In genomic region chr11:72489881-72490301, GRCm38 (mm10) we compare ENCODE assay signal across 8 mouse cellular contexts. TPM values are rescaled to one million over a fixed set of nuclear protein-coding genes. Genes with fewer than 3 reads are reported as not detected.
DNase-seq lines count a peak whose midpoint lies in the region; ATAC-seq and TF ChIP-seq lines count a peak whose summit lies in the region.

Gene Spns2 (minus strand): TSS chr11:72489904.

- WGBS in limb, embryonic 10.5 days: under 1% methylated on average over 42 of the region's 42 CpGs
- under 1% methylated on average over 40 of the region's 42 CpGs for WGBS in midbrain, embryonic 13.5 days
- WGBS in small intestine, adult 2 months: under 1% methylated on average over 41 of the region's 42 CpGs

- DNase-seq in adrenal gland, adult 8-10 months: peak; percentile 86
- peak; percentile 95 for DNase-seq in embryo, embryonic 11 days
- peak; percentile 95 for DNase-seq in kidney, adult 18-20 months
- peak; percentile 88 for DNase-seq in limb, embryonic 10.5 days (ENCODE audit: low spot score)
- no peak for DNase-seq in MN1 (ENCODE audit: low spot score)

- peak; percentile 70 for ATAC-seq in granulocyte monocyte progenitor cell, adult 5-6 weeks (replicated peaks; ENCODE audit: poor library complexity, severe bottlenecking)
- peak; percentile 89 for ATAC-seq in midbrain, embryonic 13.5 days

- H3K9me3 ChIP-seq in limb, embryonic 10.5 days (replicated peaks): no peaks in the 10 kb centered on the region
- no peaks in the 10 kb centered on the region for H3K9me3 ChIP-seq in midbrain, embryonic 13.5 days

- peak; percentile 78 for TF ChIP-seq POLR2A in small intestine, adult 2 months (IDR thresholded peaks at IDR 0.05; ENCODE audit: low read depth, low read length)

- peak; percentile 37; the same call in 1 of the 2 replicates for TF ChIP-seq CTCF in small intestine, adult 2 months (IDR thresholded peaks at IDR 0.05; ENCODE audit: extremely low read depth, insufficient read length, insufficient replicate concordance, low read depth, low read length)

- H3K4me2 ChIP-seq in midbrain, embryonic 13.5 days (replicated peaks): peak within 1 kb of the TSS; percentile 82

- no peaks in the 10 kb centered on the region for H3K36me3 ChIP-seq in limb, embryonic 10.5 days
- H3K36me3 ChIP-seq in midbrain, embryonic 13.5 days: no peaks in the 10 kb centered on the region
- no peaks in the 10 kb centered on the region for H3K36me3 ChIP-seq in small intestine, adult 2 months (ENCODE audit: control insufficient read depth, insufficient read depth, low read length)

- peaks cover 26% of the 10 kb centered on the region for H3K4me1 ChIP-seq in limb, embryonic 10.5 days
- H3K4me1 ChIP-seq in midbrain, embryonic 13.5 days (replicated peaks): peaks cover 48% of the 10 kb centered on the region
- peaks cover 8% of the 10 kb centered on the region for H3K4me1 ChIP-seq in small intestine, adult 2 months (ENCODE audit: control insufficient read depth, insufficient read depth, insufficient read length, low read length)

- H3K4me3 ChIP-seq in limb, embryonic 10.5 days: peak within 1 kb of the TSS; percentile 67
- peak within 1 kb of the TSS; percentile 75 for H3K4me3 ChIP-seq in midbrain, embryonic 13.5 days (replicated peaks)
- H3K4me3 ChIP-seq in small intestine, adult 2 months (ENCODE audit: low read depth, low read length): peak within 1 kb of the TSS; percentile 69

- peak within 1 kb of the TSS; percentile 93 for H3K9ac ChIP-seq in midbrain, embryonic 13.5 days (replicated peaks)

- H3K27ac ChIP-seq in limb, embryonic 10.5 days: peak within 1 kb of the TSS; percentile 63
- peak within 1 kb of the TSS; percentile 95 for H3K27ac ChIP-seq in midbrain, embryonic 13.5 days
- H3K27ac ChIP-seq in small intestine, adult 2 months (ENCODE audit: insufficient read depth, low read depth, low read length): no peak within 1 kb of the TSS

- peaks cover 53% of the 10 kb centered on the region for H3K27me3 ChIP-seq in limb, embryonic 10.5 days (ENCODE audit: low read depth, poor library complexity, severe bottlenecking)
- H3K27me3 ChIP-seq in midbrain, embryonic 13.5 days: peaks cover 26% of the 10 kb centered on the region; the same call in 1 of the 2 replicates
- 0 out of 2 replicates have a peak, but pooled peaks cover 3% of the 10 kb centered on the region for H3K27me3 ChIP-seq in small intestine, adult 2 months (ENCODE audit: control insufficient read depth, insufficient read depth, low read length)

RNA-seq across cellular contexts. Expression of gene Spns2, which starts in this region (rescaled TPM):
- total RNA-seq in adrenal gland, adult 8-10 months (2022): 1 to 10 TPM; 2.5 to 5.0 (median 4.0) TPM
- 27.1 and 41.2 TPM in 2 replicates for total RNA-seq in granulocyte monocyte progenitor cell, adult 5-6 weeks (2014; fragmentation: Nextera tagmentation)
- total RNA-seq in granulocyte monocyte progenitor cell, adult 5-6 weeks (2017): 5.6 TPM in 2 replicates
- polyA plus RNA-seq in limb, embryonic 10.5 days (2016; fragmentation: Nextera tagmentation; extraction: Ambion mirVana): 2.8 and 3.0 TPM in 2 replicates
- 6.4 and 7.8 TPM in 2 replicates for polyA plus RNA-seq in midbrain, embryonic 13.5 days (2015; fragmentation: Nextera tagmentation; extraction: Ambion mirVana)
- polyA plus RNA-seq in small intestine, adult 2 months (2012; rRNA removed): 65.9 and 77.7 TPM in 2 replicates
